Mouse (Mus musculus): ENCODE data around the gene Rab3gap1. TPM values are rescaled to one million over a fixed set of nuclear protein-coding genes. Genes with fewer than 3 reads are reported as not detected.

The Rab3gap1 gene
- polyA plus RNA-seq, 1 experiment, result 43.9 TPM

DNA sequence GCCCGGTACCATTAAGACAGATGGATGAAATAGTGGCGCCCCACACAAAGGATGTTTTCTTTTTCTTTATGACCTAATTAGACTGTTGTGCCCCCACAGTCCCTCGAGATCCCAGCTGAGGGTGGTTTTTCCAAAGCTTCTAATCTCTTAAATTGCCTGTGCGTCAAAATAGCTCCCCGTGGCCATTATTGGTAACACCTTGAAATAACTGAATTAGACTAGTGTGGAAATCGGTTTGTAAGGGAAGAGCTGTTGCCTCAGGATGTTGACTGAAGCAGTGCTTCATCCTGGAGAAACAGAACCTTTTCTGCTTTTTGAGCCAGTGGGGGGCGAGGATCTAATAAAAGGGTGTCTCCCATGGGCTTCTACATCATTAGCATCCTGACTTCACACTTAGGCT lies 4.8 kb upstream of the Rab3gap1 start:
- no peak for TF ChIP-seq GATA1 (IDR thresholded peaks at IDR 0.05; ENCODE audit: low read length)

DNA sequence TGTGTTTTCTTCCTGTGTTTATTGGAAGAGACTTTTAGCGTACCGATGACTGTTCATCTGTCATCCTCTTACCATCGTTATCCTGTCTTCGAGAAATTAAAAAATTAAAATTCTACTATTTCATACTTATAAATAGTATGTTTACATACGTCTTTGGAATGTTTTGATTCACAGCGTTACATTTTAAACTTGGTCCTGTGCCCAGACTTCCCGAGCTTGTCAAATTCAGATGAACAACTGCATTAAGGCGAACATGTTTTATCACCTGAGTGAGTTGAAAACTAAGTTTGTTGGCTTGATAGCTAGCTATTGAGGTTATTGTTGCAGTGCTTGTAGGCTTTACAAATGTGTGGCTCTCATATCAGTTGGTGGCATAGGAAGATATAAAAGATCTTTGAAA lies 703 bp downstream of the Rab3gap1 start:
- TF ChIP-seq GATA1 (IDR thresholded peaks at IDR 0.05; ENCODE audit: low read length), result no peak

DNA sequence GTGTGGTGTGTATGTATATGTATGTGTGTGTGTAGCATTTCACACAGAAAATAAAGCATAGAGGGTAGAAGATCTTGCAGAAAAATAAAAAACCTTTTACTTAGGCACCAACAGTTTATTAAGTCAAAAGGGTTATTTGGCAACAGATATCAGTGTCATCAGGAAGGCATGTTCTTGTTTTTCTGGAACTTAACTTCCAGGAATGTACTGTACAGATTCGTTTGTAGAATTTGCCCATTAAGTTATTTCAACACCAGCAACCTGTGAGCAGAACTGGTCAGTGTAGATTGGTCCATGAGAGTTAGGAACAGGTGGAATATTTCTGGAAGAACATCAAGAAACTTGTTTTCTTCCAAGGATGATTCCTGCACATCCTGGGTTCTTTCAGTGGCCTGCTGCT lies 30.8 kb downstream of the Rab3gap1 start:
- TF ChIP-seq GATA1 (IDR thresholded peaks at IDR 0.05; ENCODE audit: low read length), result no peak

DNA sequence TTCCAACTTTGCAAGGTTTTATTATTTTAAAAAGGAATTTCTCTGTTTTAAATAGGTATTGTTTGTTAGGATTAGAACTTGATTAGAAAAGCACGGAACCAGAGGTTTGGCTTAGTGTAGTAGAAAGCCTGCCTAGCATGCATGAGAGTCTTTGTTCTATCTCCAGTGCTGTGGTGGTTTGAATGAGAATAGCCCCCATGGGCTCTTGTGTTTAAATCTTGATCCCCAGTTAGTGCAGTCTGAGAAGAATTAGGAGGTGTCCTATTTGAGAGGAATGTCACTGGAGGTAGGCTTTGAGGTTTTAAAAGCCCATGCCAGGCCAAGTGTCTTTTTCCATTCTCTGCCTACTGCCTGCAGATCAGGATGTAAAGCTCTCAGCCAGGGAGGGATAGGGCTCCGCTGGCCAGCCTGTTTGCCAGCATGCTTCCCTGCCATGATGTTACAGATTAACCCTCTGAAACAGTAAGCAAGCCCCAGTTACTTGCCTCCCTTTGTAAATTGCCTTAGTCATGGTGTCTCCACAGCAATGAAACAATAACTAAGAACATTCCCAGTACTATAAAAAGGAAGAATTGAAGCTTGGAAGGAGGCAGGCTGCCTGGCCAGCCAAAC lies 36.3 kb downstream of the Rab3gap1 start:
- TF ChIP-seq GATA1 (IDR thresholded peaks at IDR 0.05; ENCODE audit: low read length), result no peak

DNA sequence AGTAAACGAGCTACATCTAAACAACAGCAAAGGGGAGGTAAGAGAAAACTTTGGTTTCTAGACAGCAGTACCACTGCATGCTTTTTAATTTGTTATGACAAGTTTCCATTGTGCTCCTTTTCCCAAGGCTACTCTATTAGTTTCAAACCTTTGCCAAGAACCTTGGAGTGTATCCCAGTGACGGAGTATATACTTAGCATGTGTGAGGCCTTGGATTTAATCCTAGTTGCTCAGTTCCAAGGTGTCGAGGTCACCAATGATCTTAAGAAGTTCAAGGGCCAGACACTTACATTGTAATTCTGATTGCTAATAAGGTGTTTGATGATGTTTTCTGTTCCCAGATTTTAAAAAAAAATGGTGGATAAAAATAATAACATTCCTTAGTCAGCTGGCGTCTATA lies 44.5 kb downstream of the Rab3gap1 start:
- no peak for TF ChIP-seq GATA1 (IDR thresholded peaks at IDR 0.05; ENCODE audit: low read length)

DNA sequence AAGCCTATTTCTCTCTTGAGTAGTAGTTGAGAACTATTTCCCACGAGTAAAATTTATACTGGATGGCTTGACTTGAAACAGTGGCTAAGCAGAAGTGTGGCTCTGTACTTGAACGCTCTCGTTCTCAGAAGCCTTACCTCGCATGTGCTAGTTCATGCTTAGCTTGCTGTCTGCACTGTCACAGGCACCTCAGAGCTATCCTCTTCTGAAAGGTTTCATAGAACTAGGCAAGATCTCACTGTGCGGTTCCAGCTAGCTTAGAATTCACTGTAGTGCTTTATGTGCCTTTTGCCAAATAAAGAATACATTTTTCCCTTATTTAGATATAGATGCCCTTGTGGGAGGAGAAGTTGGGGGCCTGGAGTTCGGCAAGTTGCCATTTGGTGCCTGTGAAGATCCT lies 46.7 kb downstream of the Rab3gap1 start:
- no peak for TF ChIP-seq GATA1 (IDR thresholded peaks at IDR 0.05; ENCODE audit: low read length)

DNA sequence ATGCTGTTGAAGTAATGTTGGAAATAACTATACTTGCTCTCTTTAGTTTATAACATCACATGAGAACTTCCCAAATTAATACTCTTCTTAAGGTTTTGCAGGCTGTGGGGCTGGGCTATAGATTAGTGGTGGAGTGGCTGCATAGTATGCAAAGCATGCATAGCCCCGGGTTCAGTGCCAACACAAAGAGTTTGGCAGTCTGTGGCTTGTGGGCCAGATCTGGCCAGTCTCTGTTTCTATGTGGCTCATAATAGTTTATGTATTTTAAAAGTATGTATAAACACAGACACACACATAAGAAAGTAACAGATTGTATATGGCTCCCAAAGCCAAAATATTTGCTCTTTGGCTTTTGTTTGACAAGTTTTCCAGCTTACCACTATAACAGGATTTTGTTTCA lies 47.2 kb downstream of the Rab3gap1 start:
- no peak for TF ChIP-seq GATA1 (IDR thresholded peaks at IDR 0.05; ENCODE audit: low read length)

DNA sequence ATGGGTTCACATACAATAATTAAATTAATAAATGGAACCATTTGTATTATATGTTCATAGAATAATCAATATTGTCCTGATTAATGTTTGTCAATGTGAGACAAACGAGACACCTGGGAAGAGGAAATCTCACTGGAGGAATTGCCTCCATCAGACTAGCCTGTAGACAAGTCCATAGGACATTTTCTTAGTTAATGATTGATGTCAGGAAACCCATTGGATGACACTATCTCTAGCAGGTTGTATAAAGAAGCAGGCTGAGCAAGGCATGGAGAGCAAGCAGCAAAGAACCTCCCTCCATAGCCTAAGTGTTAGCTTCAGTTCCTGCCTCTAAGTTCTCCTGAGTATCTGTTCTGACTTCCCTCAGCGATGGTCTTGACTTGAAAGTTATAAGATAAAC lies 64.8 kb downstream of the Rab3gap1 start:
- no peak for TF ChIP-seq GATA1 (IDR thresholded peaks at IDR 0.05; ENCODE audit: low read length)

DNA sequence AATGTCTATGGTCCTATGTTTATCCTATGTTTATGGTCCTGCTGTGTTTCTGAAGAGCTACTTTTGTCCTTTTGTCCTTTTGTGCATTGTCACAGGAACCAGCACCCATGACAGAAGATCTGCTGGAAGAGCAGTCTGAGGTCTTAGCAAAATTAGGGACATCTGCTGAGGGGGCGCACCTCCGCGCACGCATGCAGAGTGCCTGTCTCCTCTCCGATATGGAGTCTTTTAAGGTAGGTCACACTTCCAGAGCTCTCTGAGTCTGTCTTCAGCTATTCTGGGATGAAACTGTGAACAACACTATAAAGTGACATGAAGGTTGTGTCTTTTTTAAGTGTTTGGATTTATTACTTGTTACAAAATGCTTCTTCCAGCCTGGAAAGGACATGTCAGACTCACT lies 65.7 kb downstream of the Rab3gap1 start:
- no peak for TF ChIP-seq GATA1 (IDR thresholded peaks at IDR 0.05; ENCODE audit: low read length)

DNA sequence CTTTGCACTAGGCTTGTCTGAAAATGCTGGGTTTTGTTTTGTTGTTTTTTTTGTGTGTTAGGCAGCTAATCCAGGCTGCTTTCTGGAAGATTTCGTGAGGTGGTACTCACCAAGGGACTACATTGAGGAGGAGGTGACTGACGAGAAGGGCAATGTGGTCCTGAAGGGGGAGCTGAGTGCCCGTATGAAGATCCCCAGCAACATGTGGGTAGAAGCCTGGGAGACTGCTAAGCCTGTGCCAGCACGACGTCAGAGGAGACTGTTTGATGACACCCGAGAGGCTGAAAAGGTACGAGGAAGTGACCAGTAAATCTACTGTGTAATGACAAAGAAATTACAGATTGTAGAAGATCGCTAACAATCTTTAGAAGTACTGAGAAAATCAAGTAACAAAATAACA lies 68.7 kb downstream of the Rab3gap1 start:
- no peak for TF ChIP-seq GATA1 (IDR thresholded peaks at IDR 0.05; ENCODE audit: low read length)

DNA sequence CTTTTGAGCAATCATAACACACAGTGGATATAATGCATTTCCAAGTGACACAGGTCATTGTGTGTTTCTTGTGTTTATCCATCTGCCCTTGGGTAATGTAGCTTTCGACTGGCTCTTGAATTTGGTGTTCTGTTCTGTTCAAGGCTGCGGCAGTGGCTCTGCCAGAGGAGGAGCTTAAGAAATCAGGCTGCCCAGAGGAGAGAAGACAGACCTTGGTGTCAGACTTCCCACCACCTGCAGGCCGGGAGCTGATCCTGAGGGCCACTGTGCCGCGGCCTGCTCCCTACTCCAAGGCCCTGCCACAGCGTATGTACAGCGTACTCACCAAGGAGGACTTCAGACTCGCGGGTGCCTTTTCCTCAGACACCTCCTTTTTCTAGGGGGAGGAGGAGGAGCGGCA lies 73.7 kb downstream of the Rab3gap1 start:
- TF ChIP-seq GATA1 (IDR thresholded peaks at IDR 0.05; ENCODE audit: low read length), result no peak

DNA sequence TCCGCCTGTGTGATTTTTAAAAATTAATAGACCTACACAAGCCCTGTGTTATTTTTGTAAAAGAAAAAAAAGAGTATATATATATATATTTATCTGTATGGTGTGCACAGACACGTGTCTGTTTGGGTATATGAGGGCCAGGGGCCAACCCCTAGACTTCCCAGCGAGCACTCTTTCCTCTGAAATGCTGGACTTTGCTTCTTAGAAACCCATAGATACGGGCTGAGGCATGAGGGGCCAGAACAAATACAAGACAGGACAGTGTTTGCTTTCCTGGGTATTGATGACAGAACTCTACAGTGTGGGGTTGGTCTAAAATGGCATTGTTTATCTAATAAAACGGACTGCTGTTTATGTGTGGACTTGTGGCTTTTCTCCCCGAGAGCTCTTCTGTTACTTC lies 74.9 kb downstream of the Rab3gap1 start:
- no peak for TF ChIP-seq GATA1 (IDR thresholded peaks at IDR 0.05; ENCODE audit: low read length)

DNA sequence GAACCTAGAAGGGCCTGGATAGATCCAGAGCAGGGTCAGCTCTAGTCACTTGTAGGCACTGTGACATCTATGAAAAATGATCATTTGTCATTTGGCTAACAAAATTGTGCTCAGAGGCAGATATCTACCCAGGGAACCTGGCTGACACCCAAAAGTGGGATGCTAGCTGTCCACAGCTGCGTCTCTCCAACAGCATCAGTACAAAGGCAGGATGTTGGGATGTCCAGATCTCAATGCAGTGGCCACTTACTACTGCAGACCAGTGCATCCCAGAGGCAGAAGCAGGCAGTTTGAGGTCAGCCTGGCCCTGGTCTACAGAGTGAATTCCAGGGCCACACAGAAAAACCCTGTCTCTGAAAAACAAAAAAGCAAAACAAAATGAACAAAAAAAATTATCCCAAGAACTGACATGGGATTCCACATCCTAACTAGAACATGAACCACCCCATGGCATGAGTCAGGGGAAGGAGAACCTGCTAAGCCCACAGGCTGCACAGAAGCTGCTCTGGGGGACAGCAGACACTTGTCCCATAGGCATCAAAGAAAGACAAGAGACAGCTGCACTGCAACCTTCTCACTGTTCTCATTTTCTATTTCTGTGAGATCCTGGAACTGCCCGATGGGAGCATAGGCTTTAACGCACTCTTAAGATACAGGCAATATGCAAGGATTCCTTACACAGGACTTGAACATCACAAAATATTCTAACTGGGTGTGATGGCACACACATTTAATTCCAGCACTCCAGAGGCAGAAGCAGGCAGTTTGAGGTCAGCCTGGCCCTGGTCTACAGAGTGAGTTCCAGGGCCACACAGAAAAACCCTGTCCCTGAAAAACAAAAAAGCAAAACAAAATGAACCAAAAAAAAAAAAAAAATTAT lies 77.4 kb downstream of the Rab3gap1 start:
- TF ChIP-seq GATA1 (IDR thresholded peaks at IDR 0.05; ENCODE audit: low read length), result no peak

DNA sequence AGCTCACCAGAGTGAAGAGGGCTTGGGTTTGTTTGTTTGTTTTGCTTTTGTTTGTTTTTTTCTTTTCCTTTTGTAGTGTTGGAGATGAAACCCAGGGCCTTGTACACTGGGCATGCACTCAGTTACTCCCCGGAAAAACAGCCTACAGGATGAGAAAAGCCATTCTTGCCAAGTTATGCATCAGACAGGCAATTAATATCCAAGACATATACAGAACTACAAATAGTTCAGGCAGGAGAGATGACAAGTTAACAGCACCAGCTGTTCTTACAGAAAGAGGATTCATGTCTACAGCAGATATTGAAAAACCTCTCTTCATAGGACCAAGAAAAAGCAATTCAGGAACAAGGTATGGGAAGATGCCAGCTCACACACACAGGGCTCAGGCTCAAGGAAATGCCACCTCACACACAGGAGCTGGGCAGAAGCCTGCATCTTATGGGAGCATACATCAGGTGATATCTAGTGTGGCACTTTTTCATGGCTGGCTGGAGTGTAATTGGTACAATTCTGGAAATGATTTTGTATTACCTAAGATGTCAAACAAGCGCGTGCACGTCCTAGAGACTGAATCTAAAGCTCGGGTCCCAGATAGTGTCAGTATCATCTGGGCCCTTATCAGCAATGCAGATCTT lies 78.2 kb downstream of the Rab3gap1 start:
- TF ChIP-seq GATA1 (IDR thresholded peaks at IDR 0.05; ENCODE audit: low read length), result peak; percentile 17

DNA sequence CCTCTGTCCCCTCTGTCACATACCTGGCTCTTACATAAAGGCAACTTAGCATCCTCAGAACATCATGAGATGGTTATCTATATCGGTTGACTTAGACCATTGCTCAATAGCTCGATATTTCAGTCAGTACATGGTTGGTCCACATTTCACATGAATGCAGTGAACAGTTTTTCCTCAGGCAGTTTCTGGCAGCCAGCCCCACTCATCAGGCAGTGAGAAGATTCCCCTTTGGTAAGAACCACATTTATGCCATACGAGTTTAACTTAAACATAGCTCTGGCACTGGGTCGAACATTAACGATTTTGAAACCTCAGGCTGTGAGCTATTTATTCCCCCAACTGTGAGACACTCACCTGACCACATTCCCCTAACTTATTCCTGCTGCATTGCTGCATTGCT lies 80.2 kb downstream of the Rab3gap1 start:
- no peak for TF ChIP-seq GATA1 (IDR thresholded peaks at IDR 0.05; ENCODE audit: low read length)

DNA sequence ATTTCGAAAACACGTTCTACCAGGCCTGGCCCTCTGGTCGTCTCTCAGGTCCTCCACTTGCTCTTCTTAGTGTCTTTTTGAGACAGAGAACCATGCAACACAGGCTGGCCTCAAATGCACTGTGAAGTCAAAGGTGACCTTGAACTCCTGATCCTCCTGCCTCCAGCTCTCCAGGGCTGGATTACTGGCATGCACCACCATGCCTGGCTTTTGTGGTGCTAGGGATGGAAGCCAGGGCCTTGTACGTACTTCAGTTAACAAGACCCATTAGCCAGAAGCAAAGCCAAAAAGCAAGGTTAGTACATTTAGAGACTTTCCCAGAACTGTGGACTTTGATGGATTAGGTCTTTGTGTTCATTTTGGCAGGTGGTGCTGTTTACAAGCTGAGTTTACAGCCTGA lies 83.7 kb downstream of the Rab3gap1 start:
- TF ChIP-seq GATA1 (IDR thresholded peaks at IDR 0.05; ENCODE audit: low read length), result no peak

DNA sequence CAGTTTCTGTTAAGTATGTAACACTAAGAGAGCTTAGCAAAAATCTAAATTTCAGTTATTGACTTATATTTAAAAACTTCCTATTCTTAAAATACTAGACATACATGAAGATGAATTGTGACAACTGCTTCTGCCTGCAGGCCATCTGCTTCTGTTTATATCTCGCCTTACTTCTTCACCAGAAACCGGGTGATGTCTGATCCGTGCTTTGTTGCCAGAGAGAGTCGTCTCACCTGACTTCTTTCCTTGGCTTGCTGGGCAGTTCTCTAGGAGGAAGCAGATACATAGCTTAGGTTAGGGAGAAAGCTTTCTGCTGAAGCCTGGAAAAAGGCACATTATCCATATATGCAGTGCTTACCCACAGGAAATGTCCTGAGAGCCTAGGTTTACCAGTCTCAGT lies 86.2 kb downstream of the Rab3gap1 start:
- no peak for TF ChIP-seq GATA1 (IDR thresholded peaks at IDR 0.05; ENCODE audit: low read length)
